Mouse (Mus musculus): ENCODE measurements around the gene Fkbp4. TPM values are rescaled to one million over a fixed set of nuclear protein-coding genes. Genes with fewer than 3 reads are reported as not detected.

Fkbp4 gene
- polyA plus RNA-seq (2015; fragmentation: Nextera tagmentation; extraction: Ambion mirVana), result 434 and 451 TPM in 2 replicates

GRCm38 (mm10) chr6:128438317-128438870, at the start of gene Fkbp4:
Fkbp4 (minus strand) TSS chr6:128438677.
- Histone ChIP-seq H3K4me1 (peaks cover 21% of the 10 kb centered on the region), H3K4me3 (peak within 1 kb of the TSS; percentile 97), H3K9me3 (no peaks in the 10 kb centered on the region), H3K4me2 (replicated peaks) (peak within 1 kb of the TSS; percentile 84), H3K36me3 (peaks cover 32% of the 10 kb centered on the region), H3K27me3 (no peaks in the 10 kb centered on the region), H3K27ac (peak within 1 kb of the TSS; percentile 90), H3K9ac (peak within 1 kb of the TSS; percentile 96)
- under 1% methylated on average over 67 of the region's 67 CpGs for WGBS
- peak; percentile 94 for ATAC-seq (ENCODE audit: low FRiP score, low read depth)

DNA sequence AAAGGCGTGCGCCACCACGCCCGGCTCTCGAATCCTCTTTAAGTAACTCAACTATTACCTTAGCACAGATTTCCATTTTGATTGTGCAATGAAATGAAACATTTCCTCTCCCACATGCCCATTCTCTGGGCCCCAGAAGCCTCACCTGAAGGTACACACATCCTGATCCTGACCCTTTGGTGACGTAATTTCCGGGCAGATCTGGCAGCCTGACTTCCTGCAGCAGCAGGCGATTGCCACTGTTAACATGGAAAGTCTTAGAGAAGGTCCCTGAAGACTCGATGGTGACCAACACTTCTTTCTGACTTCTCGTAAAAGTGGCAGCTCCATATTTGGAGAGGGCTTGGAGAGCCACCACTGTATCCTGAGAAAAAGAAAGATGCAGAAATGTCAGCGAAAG, 49.3 kb upstream of the Fkbp4 start:
- 89% methylated on average over 11 of the region's 11 CpGs for WGBS
- ATAC-seq (ENCODE audit: low FRiP score, low read depth), result no peak
- H3K4me1 ChIP-seq, result no peaks in the 10 kb centered on the region
- H3K9me3 ChIP-seq, result no peaks in the 10 kb centered on the region
- no peak overlapping the region for H3K27ac ChIP-seq
- no peak overlapping the region for H3K9ac ChIP-seq
- H3K36me3 ChIP-seq, result no peaks in the 10 kb centered on the region
- no peaks in the 10 kb centered on the region for H3K27me3 ChIP-seq
- no peak overlapping the region for H3K4me2 ChIP-seq (replicated peaks)
- H3K4me3 ChIP-seq, result no peak overlapping the region

GRCm38 (mm10) chr6:128479463-128480454, 41.3 kb upstream of the Fkbp4 start:
- Histone ChIP-seq H3K27me3 (no peaks in the 10 kb centered on the region), H3K36me3 (no peaks in the 10 kb centered on the region), H3K4me3 (peak overlapping the region; percentile 20), H3K4me1 (no peaks in the 10 kb centered on the region), H3K4me2 (replicated peaks) (peak overlapping the region; percentile 48), H3K9me3 (no peaks in the 10 kb centered on the region), H3K9ac (no peak overlapping the region), H3K27ac (no peak overlapping the region)
- 20% methylated on average over 26 of the region's 26 CpGs for WGBS
- peak; percentile 91 for ATAC-seq (ENCODE audit: low FRiP score, low read depth)

- no peaks in the 10 kb centered on the region for H3K27me3 ChIP-seq
Measured at GRCm38 (mm10) chr6:128477495-128477894, 39.0 kb upstream of the Fkbp4 start.

GRCm38 (mm10) chr6:128474112-128474511, 35.6 kb upstream of the Fkbp4 start:
- no peak for ATAC-seq (ENCODE audit: low FRiP score, low read depth)
- 0 out of 2 replicates have a peak, but pooled peaks cover 3% of the 10 kb centered on the region for H3K4me1 ChIP-seq
- no peaks in the 10 kb centered on the region for H3K9me3 ChIP-seq
- WGBS, result 82% methylated on average over 6 of the region's 6 CpGs
- no peak overlapping the region for H3K9ac ChIP-seq
- no peak overlapping the region for H3K27ac ChIP-seq
- no peaks in the 10 kb centered on the region for H3K27me3 ChIP-seq
- H3K36me3 ChIP-seq, result no peaks in the 10 kb centered on the region
- H3K4me2 ChIP-seq (replicated peaks), result no peak overlapping the region
- H3K4me3 ChIP-seq, result no peak overlapping the region

More at GRCm38 (mm10) chr6:128477495-128477894, 39.0 kb upstream of the Fkbp4 start:
- 32% methylated on average over 4 of the region's 4 CpGs for WGBS
- H3K9ac ChIP-seq, result no peak overlapping the region
- H3K4me1 ChIP-seq, result no peaks in the 10 kb centered on the region
- no peaks in the 10 kb centered on the region for H3K36me3 ChIP-seq
- ATAC-seq (ENCODE audit: low FRiP score, low read depth), result no peak
- no peak overlapping the region for H3K4me3 ChIP-seq
- no peaks in the 10 kb centered on the region for H3K9me3 ChIP-seq
- H3K27ac ChIP-seq, result no peak overlapping the region
- no peak overlapping the region for H3K4me2 ChIP-seq (replicated peaks)

DNA sequence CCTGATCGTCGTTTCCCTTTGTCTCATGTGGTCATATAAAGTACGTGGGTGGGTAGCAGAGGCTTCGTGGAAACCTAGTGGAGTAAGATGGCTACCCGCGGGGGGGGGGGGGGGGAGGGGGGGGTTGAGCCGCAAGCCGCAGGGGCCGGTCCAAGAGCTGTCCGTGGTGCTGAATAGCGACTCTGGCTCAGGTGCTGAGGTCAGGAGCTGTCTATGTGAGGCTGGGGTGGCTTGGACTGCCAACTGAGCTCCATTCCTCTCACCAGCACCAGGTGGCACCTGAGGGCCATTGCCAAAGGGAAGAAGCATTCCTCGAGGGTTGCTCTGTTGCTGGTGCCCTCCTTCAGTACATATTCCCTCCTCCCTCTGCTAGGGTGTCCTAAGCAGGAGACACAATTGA, 31.0 kb upstream of the Fkbp4 start:
- Histone ChIP-seq H3K9me3 (no peaks in the 10 kb centered on the region), H3K4me2 (replicated peaks) (peak overlapping the region; percentile 35), H3K9ac (no peak overlapping the region), H3K27me3 (no peaks in the 10 kb centered on the region), H3K27ac (no peak overlapping the region), H3K4me3 (no peak overlapping the region), H3K36me3 (no peaks in the 10 kb centered on the region), H3K4me1 (0 out of 2 replicates have a peak, but pooled peaks cover 3% of the 10 kb centered on the region)
- peak; percentile 44; the same call in 1 of the 2 replicates for ATAC-seq (ENCODE audit: low FRiP score, low read depth)
- 4% methylated on average over 12 of the region's 12 CpGs for WGBS

- ATAC-seq (ENCODE audit: low FRiP score, low read depth), result no peak
- 0 out of 2 replicates have a peak, but pooled peaks cover 3% of the 10 kb centered on the region for H3K4me1 ChIP-seq
- 45% methylated on average over 2 of the region's 2 CpGs for WGBS
- no peak overlapping the region for H3K27ac ChIP-seq
- H3K36me3 ChIP-seq, result no peaks in the 10 kb centered on the region
- no peaks in the 10 kb centered on the region for H3K9me3 ChIP-seq
- no peaks in the 10 kb centered on the region for H3K27me3 ChIP-seq
- H3K9ac ChIP-seq, result no peak overlapping the region
- H3K4me3 ChIP-seq, result no peak overlapping the region
- no peak overlapping the region for H3K4me2 ChIP-seq (replicated peaks)
Measured at GRCm38 (mm10) chr6:128467298-128467697, 28.8 kb upstream of the Fkbp4 start.

- Histone ChIP-seq H3K9ac (no peak overlapping the region), H3K27ac (no peak overlapping the region), H3K4me1 (0 out of 2 replicates have a peak, but pooled peaks cover 3% of the 10 kb centered on the region), H3K36me3 (no peaks in the 10 kb centered on the region), H3K4me3 (no peak overlapping the region), H3K9me3 (no peaks in the 10 kb centered on the region), H3K27me3 (no peaks in the 10 kb centered on the region), H3K4me2 (replicated peaks) (no peak overlapping the region)
- no peak for ATAC-seq (ENCODE audit: low FRiP score, low read depth)
- whole genome bisulfite sequencing, result 88% methylated on average over 3 of the region's 3 CpGs
Measured at GRCm38 (mm10) chr6:128466563-128466962, 28.1 kb upstream of the Fkbp4 start.

DNA sequence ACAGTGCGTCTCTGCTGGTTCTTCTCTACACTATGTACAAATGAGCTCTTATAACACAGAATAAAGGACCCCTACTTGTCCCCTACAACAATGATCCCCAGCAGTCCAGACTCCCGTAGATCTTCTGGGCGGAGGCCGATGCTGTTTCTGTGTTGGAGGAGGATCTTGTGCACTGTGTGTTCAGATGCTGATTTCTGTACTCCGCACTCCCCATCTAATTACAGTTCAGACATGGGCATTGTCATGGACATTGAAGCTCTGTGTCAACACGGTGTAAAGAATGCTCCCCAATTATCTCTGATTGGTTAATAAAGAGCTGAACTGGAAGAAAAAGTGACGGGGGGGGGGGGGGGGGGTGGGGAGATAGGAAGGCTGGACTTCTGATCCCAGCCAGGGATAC, 27.6 kb upstream of the Fkbp4 start:
- Histone ChIP-seq H3K9ac (no peak overlapping the region), H3K27ac (no peak overlapping the region), H3K4me1 (0 out of 2 replicates have a peak, but pooled peaks cover 3% of the 10 kb centered on the region), H3K9me3 (no peaks in the 10 kb centered on the region), H3K4me2 (replicated peaks) (no peak overlapping the region), H3K36me3 (no peaks in the 10 kb centered on the region), H3K4me3 (no peak overlapping the region), H3K27me3 (no peaks in the 10 kb centered on the region)
- WGBS, result 62% methylated on average over 7 of the region's 7 CpGs
- ATAC-seq (ENCODE audit: low FRiP score, low read depth), result no peak

DNA sequence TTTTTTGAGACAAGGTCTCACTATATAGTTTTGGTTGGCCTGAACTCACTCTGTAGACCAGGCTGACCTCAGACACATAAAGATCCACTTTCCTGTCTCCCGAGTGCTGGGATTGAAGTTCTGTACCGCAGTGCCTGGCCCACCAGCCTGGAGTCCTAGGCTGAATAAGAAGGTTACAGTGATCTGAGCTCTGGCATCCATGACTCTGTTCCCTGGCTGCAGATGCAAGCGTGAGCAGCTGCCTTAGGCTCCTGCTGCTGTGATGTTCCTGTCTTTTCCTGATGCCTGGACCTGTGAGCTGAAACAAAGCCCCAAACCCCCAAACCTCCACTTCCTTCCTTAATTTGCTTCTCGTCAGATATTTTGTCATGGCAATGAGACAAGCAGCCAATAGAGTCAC, 26.5 kb upstream of the Fkbp4 start:
- Histone ChIP-seq H3K27ac (no peak overlapping the region), H3K4me3 (no peak overlapping the region), H3K9me3 (no peaks in the 10 kb centered on the region), H3K36me3 (no peaks in the 10 kb centered on the region), H3K4me1 (0 out of 2 replicates have a peak, but pooled peaks cover 3% of the 10 kb centered on the region), H3K27me3 (no peaks in the 10 kb centered on the region), H3K9ac (no peak overlapping the region), H3K4me2 (replicated peaks) (no peak overlapping the region)
- no peak for ATAC-seq (ENCODE audit: low FRiP score, low read depth)
- WGBS, result 75% methylated on average over 4 of the region's 4 CpGs

DNA sequence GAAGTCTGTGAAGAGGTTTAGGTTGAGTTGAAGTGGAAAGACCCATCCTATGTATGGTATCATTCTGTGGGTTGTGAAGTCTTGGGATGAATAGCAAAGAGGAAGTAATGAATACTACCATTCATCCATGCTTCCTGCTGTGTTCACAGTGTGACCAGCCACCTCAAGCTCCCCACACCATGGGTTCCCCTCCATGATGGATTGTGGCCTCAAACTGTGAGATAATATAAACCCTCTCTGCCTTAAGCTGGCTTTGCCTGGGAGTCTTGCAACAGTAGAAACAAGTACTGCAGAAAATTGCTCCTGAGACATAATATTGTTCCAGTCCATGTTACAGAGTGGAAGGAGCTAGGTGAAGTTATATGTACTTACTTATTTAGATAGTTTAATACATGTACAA, 23.1 kb upstream of the Fkbp4 start:
- H3K9ac ChIP-seq, result no peak overlapping the region
- H3K36me3 ChIP-seq, result no peaks in the 10 kb centered on the region
- H3K27ac ChIP-seq, result no peak overlapping the region
- H3K27me3 ChIP-seq, result no peaks in the 10 kb centered on the region
- ATAC-seq (ENCODE audit: low FRiP score, low read depth), result no peak
- no peak overlapping the region for H3K4me3 ChIP-seq
- H3K4me2 ChIP-seq (replicated peaks), result no peak overlapping the region
- no peaks in the 10 kb centered on the region for H3K4me1 ChIP-seq
- 0 out of 2 replicates have a peak, but pooled peaks cover 6% of the 10 kb centered on the region for H3K9me3 ChIP-seq
